Mouse (Mus musculus) gastrocnemius, postnatal 25 days (tissue): ENCODE measurements at regions not wholly inside any gene's neighbourhood (a gene's known extent, or its start where the extent isn't known, plus 50 kb on each side); places are given as distances from the start of the nearest gene placed in this dataset.
A peak's percentile ranks its signal among the peaks of the same experiment; 100 is the strongest.

Experiments
- DNase-seq: peaks from one replicate; pipeline ENCODE4 v3.0.0; 2022

DNA sequence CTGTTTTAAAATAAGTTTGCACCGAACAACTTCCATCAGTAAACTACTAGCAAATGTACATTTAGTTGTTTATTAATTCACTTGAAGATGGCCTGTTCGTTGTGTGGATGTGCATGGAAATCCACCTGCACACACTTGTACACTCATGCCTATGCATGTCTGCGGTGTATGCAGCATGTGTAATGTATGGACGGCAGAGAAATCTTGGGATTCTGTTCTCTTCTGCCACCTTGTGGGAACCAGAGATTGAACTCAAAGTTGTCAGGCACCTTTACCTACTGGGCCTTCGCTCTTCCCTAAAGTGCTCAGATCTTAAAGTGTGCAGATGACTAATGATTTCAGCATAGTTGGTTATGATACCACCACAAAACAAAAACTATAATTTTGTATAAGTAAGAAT lies 137.4 kb downstream of the Kitl start:
- DNase-seq: no peak

DNA sequence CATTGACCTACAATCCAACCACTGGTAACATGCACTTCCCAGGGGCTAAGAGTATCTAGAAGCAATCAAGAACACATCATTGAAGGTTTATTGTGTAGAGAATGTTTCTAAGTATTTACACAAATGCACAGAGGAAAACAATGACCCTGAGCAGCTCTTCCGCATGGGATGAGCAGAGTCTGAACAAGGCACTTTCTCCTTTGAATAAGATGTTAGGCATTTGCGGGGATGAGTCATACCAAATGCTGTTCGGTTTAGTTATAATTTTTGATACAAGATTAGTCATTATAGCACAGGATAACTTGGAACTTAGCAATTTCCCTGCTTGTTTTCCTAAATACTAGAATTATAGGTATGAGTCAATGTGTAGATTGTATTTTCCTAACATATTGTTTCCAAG lies 137.9 kb downstream of the Kitl start:
- DNase-seq: no peak

DNA sequence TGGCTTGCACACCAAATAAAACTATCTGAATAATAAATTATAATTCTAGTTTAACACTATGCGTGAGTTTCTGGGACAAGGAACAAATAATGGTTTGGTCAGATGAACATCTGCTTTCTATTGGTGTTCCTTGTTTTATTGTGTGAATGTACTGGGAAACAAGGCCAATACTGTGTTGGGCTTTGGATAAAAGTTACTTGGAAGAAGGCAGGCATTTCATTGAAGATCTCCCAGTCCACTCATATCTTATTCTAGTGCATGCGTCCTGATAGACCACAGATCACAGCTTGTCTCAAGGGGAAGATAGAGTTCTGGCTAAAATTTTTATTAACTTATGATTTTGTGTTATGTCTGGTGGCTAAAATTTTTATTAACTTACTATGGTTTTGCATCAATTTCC lies 140.1 kb downstream of the Kitl start:
- DNase-seq: no peak

DNA sequence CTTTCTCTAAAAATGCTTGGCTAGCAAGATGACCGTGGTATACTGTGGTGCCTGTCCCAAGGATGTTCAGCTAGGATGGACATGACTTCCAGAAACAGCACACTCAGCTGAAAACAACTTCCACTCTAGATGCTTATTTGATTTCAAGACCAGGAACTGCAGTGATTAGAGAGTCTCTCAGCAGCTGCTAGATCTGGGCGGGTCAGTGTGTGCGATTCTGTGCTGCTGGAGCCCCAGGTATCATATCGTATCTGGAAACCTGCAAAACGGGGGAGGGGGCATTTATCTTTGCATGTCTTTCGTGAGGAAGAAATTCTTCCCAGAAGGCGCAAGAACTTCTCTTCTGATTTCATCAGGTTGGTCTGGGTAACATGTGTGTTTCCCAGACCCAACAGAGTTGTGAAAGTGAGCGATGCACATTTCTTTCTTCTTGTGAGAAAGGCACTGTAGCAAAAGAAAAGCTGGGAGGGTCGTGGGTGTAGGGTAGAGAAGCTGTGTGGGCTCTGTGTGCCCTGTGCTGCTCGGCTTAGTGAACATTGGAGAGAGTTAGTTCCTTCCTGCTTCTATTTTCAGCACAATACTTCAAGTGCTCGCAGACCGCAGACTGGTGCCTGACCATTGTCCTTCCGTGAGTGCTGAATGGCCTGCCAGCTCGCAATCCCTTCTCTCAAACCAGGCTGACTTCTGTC lies 144.6 kb downstream of the Kitl start:
- DNase-seq: peak; percentile 14

DNA sequence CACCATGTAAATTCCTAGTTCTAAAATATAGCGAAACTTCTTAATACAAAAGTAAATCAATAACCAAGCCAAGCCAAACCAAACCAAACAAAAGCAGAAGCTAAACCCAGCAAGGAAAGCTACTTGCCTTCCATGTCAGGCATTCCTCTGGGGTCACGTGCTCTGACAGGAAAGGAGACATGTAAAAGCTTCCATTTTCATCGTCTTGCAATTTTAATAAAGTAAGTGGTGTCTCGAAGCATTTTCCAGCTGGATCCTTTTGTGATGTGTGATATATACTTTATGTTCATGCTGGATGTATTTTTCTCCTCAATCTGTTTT lies 145.1 kb downstream of the Kitl start:
- DNase-seq: no peak

DNA sequence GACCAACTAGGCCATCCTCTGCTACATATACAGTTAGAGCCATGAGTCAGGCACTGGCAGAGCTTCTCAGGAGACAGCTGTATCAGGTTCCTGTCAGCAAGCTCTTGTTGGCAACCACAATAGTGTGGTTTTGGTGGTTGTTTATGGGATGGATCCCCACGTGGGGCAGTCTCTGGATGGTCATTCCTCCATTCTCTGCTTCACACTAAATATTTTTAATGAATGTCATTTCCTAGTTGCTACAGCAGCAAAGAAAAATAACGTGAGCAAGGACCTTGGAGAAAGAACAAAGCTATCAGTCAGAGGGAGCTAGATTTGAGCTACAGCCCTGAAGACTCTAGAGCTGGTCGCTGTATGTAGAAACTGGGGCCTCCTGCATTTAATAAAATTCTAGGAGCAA lies 145.7 kb downstream of the Kitl start:
- DNase-seq: no peak

DNA sequence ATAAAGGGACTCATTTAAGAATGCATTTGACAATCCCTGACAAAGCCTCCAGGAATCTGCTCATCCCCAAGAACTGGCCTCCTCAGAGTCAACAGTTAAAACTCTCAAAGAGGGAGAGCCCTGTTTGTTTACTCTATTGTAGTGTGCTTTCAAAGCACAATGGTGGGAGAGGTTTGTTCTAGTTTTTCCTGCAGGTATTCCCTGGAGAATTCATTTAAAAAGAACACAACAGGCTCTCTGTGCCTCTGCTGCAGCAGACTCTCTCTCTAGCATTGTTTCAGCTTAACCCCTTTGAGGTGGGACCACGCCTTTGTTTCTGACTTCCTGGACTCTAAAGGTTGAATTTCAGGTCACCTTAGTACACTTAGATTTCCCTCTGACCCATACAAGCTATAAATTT lies 149.1 kb downstream of the Kitl start:
- DNase-seq: no peak

DNA sequence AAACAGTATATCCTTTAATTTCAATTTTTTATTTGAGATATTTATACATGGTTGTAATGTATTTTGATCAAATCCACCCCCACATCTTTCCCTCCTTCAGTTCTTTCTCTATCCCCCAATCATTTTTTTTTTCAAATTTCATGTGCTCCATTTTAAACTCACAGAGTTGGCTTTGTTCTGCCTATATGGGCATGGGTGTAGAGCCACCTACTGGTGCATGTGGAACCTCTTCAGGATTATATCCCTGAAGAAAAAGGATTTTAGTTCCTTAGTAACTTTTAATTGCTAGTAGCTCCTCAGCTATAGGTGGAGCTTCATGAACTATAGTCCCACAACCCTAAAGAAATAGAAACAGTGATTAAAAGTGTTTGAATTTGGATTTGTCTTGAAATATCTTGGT lies 155.4 kb downstream of the Kitl start:
- no peak for DNase-seq

DNA sequence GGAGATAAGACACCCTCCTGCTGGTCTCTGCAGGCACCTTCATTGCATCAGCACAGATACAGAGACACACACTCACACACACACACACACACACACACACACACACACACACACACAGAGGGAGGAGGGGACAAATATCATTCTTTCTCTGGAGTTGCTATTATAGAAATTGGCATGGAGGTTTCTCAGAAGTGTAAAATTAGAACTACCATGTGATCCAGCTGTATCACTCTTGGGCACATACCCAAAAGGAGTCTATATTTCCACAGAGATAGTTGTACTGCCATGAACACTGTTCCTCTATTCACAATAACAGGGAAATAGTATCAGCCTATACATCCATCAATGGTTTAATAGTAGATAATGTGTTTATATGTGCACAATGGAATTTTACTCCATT lies 137.8 kb upstream of the Gm4301 start:
- no peak for DNase-seq

DNA sequence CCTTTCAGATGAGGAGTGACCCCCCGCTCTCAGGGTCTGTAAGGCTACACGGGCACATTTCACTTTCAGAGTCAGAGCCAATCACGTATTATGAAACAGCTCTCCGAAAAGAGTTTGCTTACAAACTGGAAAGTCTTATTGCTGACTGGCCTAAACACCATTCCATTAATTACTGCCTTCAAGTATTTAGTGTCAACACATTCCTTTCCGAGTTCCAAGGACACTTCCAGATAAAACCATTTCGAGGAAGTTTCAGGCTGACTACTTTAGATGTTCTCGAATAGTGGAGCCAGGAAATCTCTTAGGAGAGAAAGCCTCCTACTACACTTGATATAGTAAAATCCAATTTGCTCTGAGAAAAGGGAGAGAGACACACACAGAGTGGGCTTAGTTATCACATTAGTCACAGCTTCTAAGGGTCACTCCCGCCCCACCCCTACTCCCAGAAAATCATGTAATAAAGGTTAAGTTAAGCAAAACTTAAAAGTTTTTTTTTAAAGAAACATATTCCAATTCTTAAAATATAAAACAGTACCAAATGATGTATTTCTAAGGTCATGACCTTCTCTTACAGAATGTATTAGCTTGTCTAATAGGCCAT lies 136.3 kb upstream of the Gm4301 start:
- DNase-seq: no peak

DNA sequence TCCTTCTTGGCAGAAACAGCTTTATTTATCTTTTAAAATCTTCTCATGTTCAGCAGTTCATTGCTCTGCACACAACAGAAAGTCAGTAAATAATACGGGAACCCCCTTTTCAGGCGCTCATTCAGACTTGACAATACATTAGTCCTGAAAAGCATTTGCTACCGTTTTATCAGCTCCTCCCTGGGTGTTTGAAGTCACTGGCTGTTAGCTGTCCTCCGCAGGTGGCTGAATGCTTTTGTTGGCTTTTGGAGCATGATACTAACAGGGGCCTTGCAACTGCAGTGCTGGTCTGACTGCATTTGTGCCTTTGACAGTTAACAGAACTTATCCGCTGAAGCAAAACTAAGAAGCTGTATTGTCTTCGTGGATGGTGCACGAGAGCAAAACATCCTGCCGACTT lies 135.0 kb upstream of the Gm4301 start:
- no peak for DNase-seq

DNA sequence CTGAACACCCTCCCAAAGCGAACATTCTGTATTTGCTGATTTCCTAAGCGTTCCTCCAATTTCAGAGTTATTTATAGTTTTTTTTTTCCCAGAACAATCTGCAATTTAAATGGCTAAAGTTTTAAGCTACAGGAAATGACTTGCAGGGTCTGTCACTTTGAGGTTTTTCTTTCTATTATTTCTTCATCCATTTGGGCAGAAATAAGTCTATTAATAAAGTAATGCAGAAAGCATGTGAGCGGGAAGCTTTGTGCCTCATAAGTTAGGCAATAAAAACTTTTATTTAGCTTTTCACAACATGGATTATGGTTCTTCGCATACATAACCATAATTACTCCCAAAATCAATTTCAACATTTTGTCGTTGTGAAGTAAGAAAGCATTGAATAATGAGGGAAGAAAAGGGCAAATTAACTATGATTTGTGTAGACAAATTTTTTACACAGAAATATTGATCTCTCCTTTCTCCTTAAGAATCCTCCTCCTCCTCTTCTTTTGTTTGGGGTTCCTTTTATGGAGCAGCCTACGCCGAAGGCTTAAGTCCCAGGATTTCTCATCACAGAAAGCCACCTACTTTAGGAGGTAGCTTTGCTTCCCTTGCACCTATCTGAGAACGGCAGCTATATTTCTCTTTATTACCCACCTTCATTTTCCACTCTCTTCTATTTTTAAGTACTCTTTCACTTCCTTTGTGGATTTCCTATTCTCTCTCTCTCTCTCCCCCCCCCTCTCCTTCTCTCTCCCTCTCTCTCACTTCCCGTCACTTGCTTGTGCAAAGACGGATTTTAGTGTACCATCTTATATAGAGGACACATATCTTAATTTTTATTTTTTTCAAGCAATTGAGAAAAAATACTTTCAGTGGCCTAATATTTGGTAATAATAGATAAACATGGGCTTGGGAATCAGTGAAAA lies 128.6 kb upstream of the Gm4301 start:
- no peak for DNase-seq

DNA sequence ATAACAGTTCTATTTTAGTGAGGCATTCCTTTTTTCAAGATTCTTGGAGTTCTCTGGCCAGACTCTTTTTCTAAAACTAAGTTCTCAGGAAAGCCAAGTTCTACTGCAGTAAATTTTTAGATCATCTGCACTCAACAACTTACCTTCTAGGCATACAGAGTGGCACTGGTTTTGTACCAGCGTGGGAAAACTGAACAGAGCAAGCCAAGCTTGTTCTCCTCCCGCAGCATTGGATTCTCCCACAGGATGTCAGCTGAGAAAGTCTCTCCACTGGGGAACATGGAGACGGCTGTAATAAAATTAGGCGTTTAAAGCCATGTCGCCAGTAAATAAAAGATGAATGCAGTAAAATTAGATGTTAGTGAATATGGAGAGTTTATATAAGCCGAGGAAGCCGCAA lies 124.8 kb upstream of the Gm4301 start:
- DNase-seq: no peak

DNA sequence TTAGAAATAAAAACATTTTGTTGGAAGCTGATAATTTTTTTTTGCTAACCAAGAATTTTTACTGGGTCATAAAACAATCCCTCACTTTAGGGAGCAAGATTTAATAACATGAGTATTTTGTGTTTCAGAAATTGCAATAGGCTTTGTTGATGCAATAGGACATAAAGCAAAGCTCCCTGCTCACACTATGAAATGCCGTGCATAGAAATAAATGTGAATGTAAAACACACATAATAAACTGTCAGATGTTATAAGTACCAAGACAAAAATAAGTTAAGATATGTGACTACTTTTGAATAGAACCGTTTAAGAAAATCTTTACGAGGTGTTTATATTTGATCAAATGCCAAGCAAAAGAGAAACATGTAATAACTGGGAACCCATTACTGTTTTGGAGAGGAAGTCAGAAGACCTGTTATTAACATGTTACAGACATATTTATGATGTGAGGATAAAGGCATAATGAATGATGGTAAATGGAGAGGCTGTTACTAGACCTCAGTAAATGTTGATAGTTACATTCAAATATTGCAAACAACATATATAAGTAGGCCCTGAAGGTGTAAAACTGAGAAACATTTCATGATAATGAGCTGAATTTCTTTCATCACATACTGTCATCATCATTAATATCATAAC lies 110.9 kb upstream of the Gm4301 start:
- no peak for DNase-seq

DNA sequence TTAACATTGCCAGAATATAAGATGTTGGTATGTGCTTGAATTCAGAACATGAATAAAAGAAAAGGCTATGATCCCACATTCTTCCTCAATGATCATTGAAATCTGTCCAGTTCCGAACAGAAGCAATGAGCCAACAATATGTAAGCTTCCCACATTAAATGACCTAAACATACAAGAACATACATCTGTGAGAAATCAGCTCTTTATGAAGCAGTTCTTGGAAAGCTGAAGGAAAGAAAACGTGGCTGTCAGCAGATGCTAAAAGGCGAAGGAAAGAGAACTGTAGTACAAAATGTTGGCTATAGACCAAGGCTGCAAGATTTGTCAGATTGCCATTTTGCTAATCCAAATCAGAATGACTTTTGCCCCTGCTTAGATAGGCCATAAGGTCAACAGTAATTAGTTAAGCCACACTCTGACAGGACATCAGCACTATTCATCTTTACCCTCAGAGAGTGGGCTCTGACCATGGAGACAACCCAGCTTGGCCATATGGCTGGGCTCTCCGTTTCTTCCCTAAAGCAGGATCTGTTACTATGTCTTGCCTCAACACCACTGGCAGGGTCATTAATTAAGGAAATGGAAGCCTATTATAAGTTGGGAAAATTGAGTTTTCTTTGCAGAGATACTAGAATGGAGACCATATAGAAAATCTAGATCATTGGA lies 76.1 kb upstream of the Gm4301 start:
- no peak for DNase-seq

DNA sequence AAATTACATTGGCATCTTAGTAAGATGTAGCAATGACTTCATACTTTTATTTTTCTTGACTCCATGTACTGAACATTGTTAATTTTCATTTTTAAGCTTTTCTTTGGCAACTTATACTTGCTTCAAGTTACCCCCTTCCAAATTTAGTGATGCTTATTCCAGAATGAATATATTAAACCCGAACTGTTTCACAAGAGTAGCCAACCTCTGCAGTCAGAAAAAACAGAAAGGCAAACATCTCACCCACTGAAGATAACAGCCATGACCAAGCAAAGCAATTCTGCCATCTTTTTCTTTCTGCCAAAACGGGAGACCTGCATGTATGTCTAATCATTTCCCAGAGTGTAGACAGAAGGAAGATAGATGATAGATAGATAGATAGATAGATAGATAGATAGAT lies 72.0 kb upstream of the Gm4301 start:
- DNase-seq: no peak

DNA sequence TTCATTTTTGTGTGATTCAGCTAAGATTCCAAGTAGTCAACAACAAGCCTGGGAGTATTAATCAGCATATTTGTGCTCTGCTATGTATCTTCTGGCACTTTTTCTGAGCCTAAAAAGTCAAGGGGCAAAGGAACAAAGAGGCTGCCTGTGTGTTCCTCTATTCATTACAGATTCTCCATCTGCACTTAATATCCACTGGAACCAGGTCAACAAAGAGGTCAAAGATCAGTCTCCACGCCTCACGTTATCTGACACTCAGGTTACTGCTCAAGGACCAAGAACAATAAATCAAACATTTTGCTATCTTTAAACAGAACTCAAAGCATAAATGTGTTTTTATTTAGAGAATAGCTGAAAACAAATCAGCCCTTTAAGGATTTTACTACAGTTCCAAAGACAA lies 71.4 kb upstream of the Gm4301 start:
- no peak for DNase-seq

DNA sequence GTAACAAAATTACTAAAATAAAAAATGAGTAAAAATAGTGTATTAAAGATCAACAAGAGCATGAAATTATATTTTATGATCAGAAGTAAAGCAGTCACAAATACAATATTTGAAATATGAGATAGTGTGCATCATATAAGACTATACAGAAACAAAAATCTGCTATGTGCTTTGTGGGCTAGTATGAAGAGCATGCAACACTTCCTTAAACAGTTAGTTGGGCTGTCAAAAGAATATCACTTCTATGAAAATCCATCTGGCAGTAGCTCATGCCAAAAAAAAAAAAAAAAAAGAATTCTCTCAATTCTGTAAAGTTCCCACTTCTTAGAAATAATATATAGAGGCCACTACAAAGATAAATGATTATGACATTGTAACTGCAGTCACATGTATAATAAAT lies 53.0 kb upstream of the Gm4301 start:
- DNase-seq: no peak
